Mouse (Mus musculus): ENCODE results near the gene Dennd1b.

DNA sequence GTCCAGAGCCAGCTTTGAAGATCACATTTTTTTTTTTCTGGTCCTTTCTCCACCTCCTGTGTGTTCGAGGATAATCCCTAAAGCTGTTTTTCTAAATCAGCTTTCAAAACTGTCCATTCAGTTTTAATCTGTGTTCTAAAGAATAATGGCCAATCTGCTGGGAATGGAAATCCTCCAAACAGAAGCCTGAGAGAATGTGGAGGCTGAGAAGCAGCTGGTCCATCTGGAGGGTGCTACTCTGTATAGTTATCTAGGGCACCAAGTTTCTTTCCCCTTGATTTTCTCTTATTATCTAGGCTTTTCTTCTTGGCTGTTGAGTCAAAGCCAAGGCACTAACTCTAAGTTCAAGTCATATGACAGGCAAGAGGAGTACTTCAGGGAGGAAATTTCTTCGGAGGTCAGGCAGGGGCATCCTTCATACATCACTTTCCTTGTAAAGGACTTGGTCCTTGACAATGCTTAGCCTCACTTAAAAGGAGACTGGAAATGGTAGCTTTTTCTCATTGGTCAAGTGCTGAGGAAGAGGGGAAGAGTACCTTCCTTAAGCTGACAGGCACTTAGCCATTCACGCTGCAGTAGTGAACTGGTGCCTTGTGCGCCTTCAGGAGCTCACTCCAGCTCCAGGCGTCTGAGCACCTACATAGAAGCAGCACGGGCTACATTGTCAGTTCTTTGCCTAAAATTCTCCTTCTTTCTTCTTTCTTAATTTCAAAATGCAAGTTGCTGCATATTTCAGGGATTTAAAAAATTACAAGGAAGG, 32.6 kb downstream of the Dennd1b start:
- TF ChIP-seq CTCF (IDR thresholded peaks at IDR 0.05; ENCODE audit: control insufficient read depth, insufficient read depth, insufficient read length) (no peak), USF1 (IDR thresholded peaks at IDR 0.05; ENCODE audit: low read depth) (no peak), MYOG (IDR thresholded peaks at IDR 0.05; ENCODE audit: control insufficient read depth, extremely low read depth, insufficient read length) (no peak)
